Mouse (Mus musculus) forebrain, postnatal 0 days (tissue): ENCODE measurements around the gene Arhgef19. TPM values are rescaled to one million over a fixed set of nuclear protein-coding genes. Genes with fewer than 3 reads are reported as not detected.

Experiments
- ATAC-seq: fragments of 200-750 bp; cut with Nextera tagmentation; 2 replicates; pipeline ENCODE4 v1.8.0; 2017; ENCODE audit warnings: mild to moderate bottlenecking, moderate library complexity
- DNase-seq: peaks from one replicate; pipeline ENCODE4 v3.0.0-alpha.2; 2015
- H3K27ac ChIP-seq: fragments of 300-500 bp; sonication (generic); 2 replicates; pipeline ENCODE4 v1.5.1; 2014; ENCODE audit warnings: low read depth, mild to moderate bottlenecking, antibody characterized with exemption, low read length, moderate library complexity, mixed read lengths
- H3K27me3 ChIP-seq: fragments of 300-500 bp; sonication (generic); 2 replicates; pipeline ENCODE4 v1.6.1; 2014; ENCODE audit warnings: mild to moderate bottlenecking, low read length, mixed read lengths; ENCODE audit not compliant: insufficient read depth
- H3K36me3 ChIP-seq: fragments of 300-500 bp; sonication (generic); 2 replicates; pipeline ENCODE4 v1.6.1; 2014; ENCODE audit warnings: mild to moderate bottlenecking, moderate library complexity; ENCODE audit not compliant: insufficient read depth
- H3K4me1 ChIP-seq: fragments of 300-500 bp; sonication (generic); 2 replicates; pipeline ENCODE4 v1.6.1; 2014; ENCODE audit warnings: antibody characterized with exemption; ENCODE audit not compliant: insufficient read depth
- H3K4me2 ChIP-seq: fragments of 300-500 bp; sonication (generic); 2 replicates; pipeline ENCODE4 v1.6.1; 2014; ENCODE audit warnings: low read depth, mild to moderate bottlenecking, moderate library complexity
- H3K4me3 ChIP-seq: fragments of 300-500 bp; sonication (generic); 2 replicates; pipeline ENCODE4 v1.5.1; 2014; ENCODE audit warnings: low read depth, low read length, mixed read lengths
- H3K9ac ChIP-seq: fragments of 300-500 bp; sonication (generic); 2 replicates; pipeline ENCODE4 v1.6.1; 2014; ENCODE audit warnings: mild to moderate bottlenecking
- H3K9me3 ChIP-seq: fragments of 300-500 bp; sonication (generic); 2 replicates; pipeline ENCODE4 v1.6.1; 2016; ENCODE audit warnings: low read length
- CTCF ChIP-seq: sonication (generic); IDR thresholded peaks from 2 replicates; pipeline ENCODE4 v1.5.1; 2016; ENCODE audit warnings: antibody characterized with exemption, control low read depth, low read depth
- WGBS: fragments of 180-500 bp; shearing (Covaris S2); extraction: QIAGEN DNeasy Blood & Tissue Kit; methylation state at CpG from one replicate; pipeline ENCODE4 v1.1.7; 2014; 5-methylcytosine and 5-hydroxymethylcytosine counted together
- polyA plus RNA-seq: library from polyadenylated mRNA; unstranded; fragments of >200 nt; fragmentation: Nextera tagmentation; extraction: Ambion mirVana; gene quantifications from 2 replicates; pipeline ENCODE4 v1.2.1, GENCODE M21; 2015
- total RNA-seq: library from RNA; depleted of rRNA; stranded (reverse); fragments of >200 nt; gene quantifications from 2 replicates; pipeline ENCODE4 v1.2.3, GENCODE M21; 2014; rRNA removed

Arhgef19 gene
- total and polyA plus RNA-seq, 2 experiments from 2014 or later: 0.90 to 0.95 TPM

GRCm38 (mm10) chr4:141301591-141302427 is 62.5 kb downstream of the Arhgef19 start:
- whole genome bisulfite sequencing: 1% methylated on average over 50 of the region's 51 CpGs
- peaks cover 41% of the 10 kb centered on the region for H3K27me3 ChIP-seq
- no peak for TF ChIP-seq CTCF
- no peak overlapping the region for H3K27ac ChIP-seq
- H3K4me1 ChIP-seq: no peaks in the 10 kb centered on the region
- ATAC-seq (no peak), DNase-seq (no peak)
- H3K4me2 ChIP-seq: peak overlapping the region; percentile 99
- H3K9ac ChIP-seq: peak overlapping the region; percentile 41
- no peaks in the 10 kb centered on the region for H3K36me3 ChIP-seq
- H3K9me3 ChIP-seq: no peaks in the 10 kb centered on the region
- H3K4me3 ChIP-seq: peak overlapping the region; percentile 52

- H3K9ac ChIP-seq: no peak overlapping the region
Measured at GRCm38 (mm10) chr4:141302428-141303401, 63.4 kb downstream of the Arhgef19 start.

GRCm38 (mm10) chr4:141303402-141304222 is 64.3 kb downstream of the Arhgef19 start:
- Histone ChIP-seq H3K4me1 (no peaks in the 10 kb centered on the region), H3K4me2 (no peak overlapping the region), H3K4me3 (no peak overlapping the region), H3K9ac (no peak overlapping the region), H3K36me3 (no peaks in the 10 kb centered on the region), H3K27ac (no peak overlapping the region), H3K27me3 (peaks cover 41% of the 10 kb centered on the region), H3K9me3 (no peaks in the 10 kb centered on the region)
- no peak for TF ChIP-seq CTCF
- DNase-seq: no peak
- WGBS: 61% methylated on average over 7 of the region's 7 CpGs
- no peak for ATAC-seq

More at GRCm38 (mm10) chr4:141302428-141303401, 63.4 kb downstream of the Arhgef19 start:
- peak overlapping the region; percentile 52 for H3K4me3 ChIP-seq
- 25% methylated on average over 27 of the region's 27 CpGs for WGBS
- H3K27ac ChIP-seq: no peak overlapping the region
- H3K4me2 ChIP-seq: peak overlapping the region; percentile 99
- no peaks in the 10 kb centered on the region for H3K4me1 ChIP-seq
- no peak for ATAC-seq
- DNase-seq: no peak
- no peaks in the 10 kb centered on the region for H3K36me3 ChIP-seq
- H3K9me3 ChIP-seq: no peaks in the 10 kb centered on the region
- H3K27me3 ChIP-seq: peaks cover 41% of the 10 kb centered on the region
- no peak for TF ChIP-seq CTCF

- DNase-seq: no peak
- Histone ChIP-seq H3K27me3 (peaks cover 41% of the 10 kb centered on the region), H3K27ac (no peak overlapping the region), H3K4me3 (no peak overlapping the region), H3K9me3 (no peaks in the 10 kb centered on the region), H3K9ac (no peak overlapping the region), H3K4me2 (no peak overlapping the region), H3K4me1 (no peaks in the 10 kb centered on the region), H3K36me3 (no peaks in the 10 kb centered on the region)
- no peak for ATAC-seq
- no peak for TF ChIP-seq CTCF
- WGBS: 90% methylated on average over 4 of the region's 4 CpGs
Measured at GRCm38 (mm10) chr4:141304223-141304611, 64.9 kb downstream of the Arhgef19 start.

GRCm38 (mm10) chr4:141306057-141306456 is 66.8 kb downstream of the Arhgef19 start:
- H3K27me3 ChIP-seq: peaks cover 27% of the 10 kb centered on the region

More at GRCm38 (mm10) chr4:141306057-141306456, 66.8 kb downstream of the Arhgef19 start:
- WGBS: 32% methylated on average over 8 of the region's 8 CpGs
- Histone ChIP-seq H3K9ac (no peak overlapping the region), H3K9me3 (no peaks in the 10 kb centered on the region), H3K4me3 (no peak overlapping the region), H3K36me3 (no peaks in the 10 kb centered on the region), H3K27ac (no peak overlapping the region), H3K4me1 (no peaks in the 10 kb centered on the region), H3K4me2 (no peak overlapping the region)
- no peak for TF ChIP-seq CTCF
- ATAC-seq (no peak), DNase-seq (no peak)

Other genes starting within 250 kb of the Arhgef19 start
- 22.2 and 25.1 TPM in 2 replicates for gene Mfap2, start 229.1 kb upstream of the Arhgef19 start, total RNA-seq
- gene Mfap2, start 229.1 kb upstream of the Arhgef19 start, polyA plus RNA-seq: 124 and 148 TPM in 2 replicates
- gene Crocc, start 178.9 kb upstream of the Arhgef19 start, total RNA-seq: 29.9 and 43.0 TPM in 2 replicates
- 3.5 and 3.8 TPM in 2 replicates for gene Crocc, start 178.9 kb upstream of the Arhgef19 start, polyA plus RNA-seq
- 49.6 and 51.1 TPM in 2 replicates for gene Necap2, start 161.1 kb upstream of the Arhgef19 start, total RNA-seq
- gene Necap2, start 161.1 kb upstream of the Arhgef19 start, polyA plus RNA-seq: 38.9 and 43.0 TPM in 2 replicates
- gene Spata21, start 151.2 kb upstream of the Arhgef19 start, total RNA-seq: 0.08 and 0.67 TPM in 2 replicates
- 0.31 and 0.68 TPM in 2 replicates for gene Spata21, start 151.2 kb upstream of the Arhgef19 start, polyA plus RNA-seq
- gene Szrd1, start 99.7 kb upstream of the Arhgef19 start, total RNA-seq: 57.8 and 60.5 TPM in 2 replicates
- gene Szrd1, start 99.7 kb upstream of the Arhgef19 start, polyA plus RNA-seq: 17.2 and 17.5 TPM in 2 replicates
- gene Fbxo42, start 91.6 kb upstream of the Arhgef19 start, total RNA-seq: 12.4 and 18.0 TPM in 2 replicates
- 9.9 and 13.1 TPM in 2 replicates for gene Fbxo42, start 91.6 kb upstream of the Arhgef19 start, polyA plus RNA-seq
- gene Rsg1, start 25.5 kb upstream of the Arhgef19 start, total RNA-seq: 4.5 and 6.9 TPM in 2 replicates
- 3.7 and 5.2 TPM in 2 replicates for gene Rsg1, start 25.5 kb upstream of the Arhgef19 start, polyA plus RNA-seq
- gene Epha2, start 61.7 kb downstream of the Arhgef19 start, total RNA-seq: 1.2 and 1.4 TPM in 2 replicates
- 0.33 and 0.39 TPM in 2 replicates for gene Epha2, start 61.7 kb downstream of the Arhgef19 start, polyA plus RNA-seq
- gene Fam131c, start 128.7 kb downstream of the Arhgef19 start, total RNA-seq: 48.8 and 50.4 TPM in 2 replicates
- 28.9 and 37.0 TPM in 2 replicates for gene Fam131c, start 128.7 kb downstream of the Arhgef19 start, polyA plus RNA-seq
- 0.24 TPM in 1 of 2 replicates, not detected in the other for gene Clcnka, start 159.2 kb downstream of the Arhgef19 start, total RNA-seq
- 0.10 TPM in 1 of 2 replicates, not detected in the other for gene Clcnka, start 159.2 kb downstream of the Arhgef19 start, polyA plus RNA-seq
- 0.08 TPM in 1 of 2 replicates, not detected in the other for gene Clcnkb, start 176.5 kb downstream of the Arhgef19 start, total RNA-seq
- gene Clcnkb, start 176.5 kb downstream of the Arhgef19 start, polyA plus RNA-seq: 0.25 TPM in 1 of 2 replicates, not detected in the other
- gene Hspb7, start 181.3 kb downstream of the Arhgef19 start, total RNA-seq: not detected in 2 replicates
- gene Hspb7, start 181.3 kb downstream of the Arhgef19 start, polyA plus RNA-seq: not detected in 2 replicates
- 2.4 and 4.6 TPM in 2 replicates for gene Srarp, start 196.6 kb downstream of the Arhgef19 start, total RNA-seq
- 0.63 and 0.69 TPM in 2 replicates for gene Srarp, start 196.6 kb downstream of the Arhgef19 start, polyA plus RNA-seq
- 42.1 and 51.5 TPM in 2 replicates for gene Zbtb17, start 205.2 kb downstream of the Arhgef19 start, total RNA-seq
- 32.8 and 34.8 TPM in 2 replicates for gene Zbtb17, start 205.2 kb downstream of the Arhgef19 start, polyA plus RNA-seq